Mouse (Mus musculus) retina, postnatal 7 days (tissue): ENCODE results near the gene Hmx3.
A peak's percentile ranks its signal among the peaks of the same experiment; 100 is the strongest.

Source experiments
- DNase-seq: peaks from one replicate; pipeline ENCODE4 v3.0.0-alpha.2; 2012; ENCODE audit warnings: low read depth, low spot score

The Hmx3 gene

DNA sequence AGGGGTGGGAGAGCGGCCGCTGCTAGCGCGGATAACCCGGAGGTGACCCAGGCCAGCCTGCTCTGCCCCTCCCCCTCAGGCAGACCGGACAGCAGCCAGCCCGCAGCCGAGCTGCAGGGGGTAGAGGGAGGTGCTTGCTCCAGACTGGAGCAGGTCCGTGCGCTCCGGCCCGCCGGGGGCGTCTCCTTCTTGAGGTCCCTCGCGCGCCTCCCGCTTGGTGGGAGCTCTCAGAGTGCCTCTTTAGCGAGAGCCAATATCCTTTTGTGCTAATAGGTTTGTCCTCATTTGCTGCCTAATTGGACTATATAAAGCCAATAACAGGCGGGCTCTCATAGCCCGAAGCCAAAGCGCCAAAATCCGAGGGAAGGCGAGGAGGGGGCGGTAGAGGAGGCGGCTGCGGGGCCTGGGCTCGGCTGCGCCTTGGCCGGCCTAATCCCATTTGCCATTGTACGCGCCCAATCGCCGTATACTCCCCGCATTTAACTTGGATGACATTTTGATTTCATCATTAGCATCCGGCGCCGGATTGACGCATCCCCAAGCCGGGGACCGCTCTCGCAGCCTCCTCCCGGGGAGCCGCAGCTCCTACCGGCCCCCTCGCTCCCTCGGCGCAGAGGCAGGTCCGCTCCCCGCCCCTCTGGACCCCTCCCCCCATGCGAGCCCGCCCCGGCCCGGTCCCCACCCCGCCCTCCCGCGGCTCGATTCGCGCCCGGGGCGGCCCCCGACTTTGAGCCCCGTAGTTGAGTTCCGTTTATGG is at the start of gene Hmx3:
TSS of gene Hmx3 (plus strand) at position 753 of the 757 bp plus-strand sequence.
- DNase-seq = no peak

DNA sequence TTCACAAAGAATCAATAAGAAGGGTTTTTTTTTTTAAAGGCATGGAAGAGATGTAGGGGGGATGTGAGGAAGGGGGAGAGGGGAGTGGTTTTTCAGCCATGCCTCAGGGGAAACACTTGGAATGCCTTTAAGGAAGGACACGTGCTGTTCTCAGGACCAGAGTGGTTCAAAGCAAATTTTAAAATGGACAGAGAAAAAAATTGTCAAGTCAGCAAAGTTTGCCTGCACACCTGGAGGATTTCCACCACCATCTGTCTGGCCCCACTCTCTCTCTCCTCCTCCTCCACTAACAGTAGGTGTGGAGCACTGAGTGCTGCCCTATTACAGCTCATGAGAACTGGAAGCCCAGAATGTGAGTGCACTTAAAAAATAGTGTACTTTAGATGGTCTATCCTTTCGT is 38.9 kb upstream of the Hmx3 start:
- DNase-seq = no peak

DNA sequence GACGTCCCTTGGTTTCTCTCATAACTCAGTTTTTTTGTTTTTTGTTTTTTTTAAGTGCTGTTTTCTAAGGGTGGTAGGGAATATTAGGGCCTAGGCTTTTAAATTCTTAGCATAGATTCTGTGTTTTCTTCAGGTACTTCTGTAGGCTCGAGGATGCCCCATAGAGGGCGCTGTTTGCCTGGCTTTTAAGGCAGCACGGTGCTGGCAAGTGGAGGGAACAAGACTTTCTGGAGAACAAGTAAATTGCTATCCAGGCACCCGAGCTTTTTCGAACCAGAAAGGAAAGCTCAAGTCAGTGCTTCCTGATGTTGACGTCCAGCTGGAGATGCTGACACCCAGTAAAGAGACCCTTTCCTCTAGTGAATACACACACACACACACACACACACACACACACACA is 2.7 kb upstream of the Hmx3 start:
- peak; percentile 61 for DNase-seq

DNA sequence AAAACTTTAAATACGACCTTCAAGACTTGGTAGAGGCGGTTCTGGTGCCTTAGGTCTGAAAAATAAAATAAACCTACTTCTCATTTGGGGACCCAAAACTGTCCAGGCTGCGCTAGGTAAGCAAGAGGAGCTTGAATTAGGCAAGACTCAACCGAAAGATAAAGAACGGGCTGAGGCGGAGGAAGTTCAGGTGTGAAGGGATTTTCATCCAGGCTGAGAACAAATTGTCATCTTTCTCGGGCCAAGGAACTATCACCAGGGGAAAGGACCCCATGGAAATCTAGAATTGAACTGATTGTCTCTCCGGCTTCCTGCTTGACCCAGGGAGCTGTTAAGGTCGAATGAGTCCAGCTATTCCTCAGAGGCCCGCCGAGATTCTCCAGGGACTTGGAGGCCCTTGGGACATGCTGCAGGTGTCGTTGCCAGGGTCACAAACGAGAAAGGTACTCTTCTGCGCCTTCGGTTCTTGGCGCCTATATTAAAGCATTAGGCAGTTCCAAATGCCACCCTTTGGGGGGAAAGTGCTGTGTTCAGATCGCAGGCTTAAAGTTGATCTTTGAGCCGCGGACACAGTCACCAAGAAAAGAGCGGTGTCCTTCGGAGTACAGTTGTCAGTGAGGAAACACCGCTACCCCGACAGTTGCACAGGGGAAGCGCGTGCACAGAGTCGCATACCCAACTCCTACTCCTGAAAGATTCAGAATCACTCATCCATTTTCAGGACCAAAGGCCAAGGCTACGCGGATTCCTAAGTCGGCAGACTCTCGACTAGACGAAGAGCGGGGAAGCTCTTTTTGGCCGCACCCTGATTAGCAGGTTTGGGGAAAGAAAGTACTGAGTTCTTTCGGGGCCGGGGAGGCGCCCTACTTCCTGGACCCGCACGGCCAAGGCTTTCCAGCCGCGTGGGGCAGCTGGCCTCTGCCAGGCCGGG is 1.2 kb upstream of the Hmx3 start:
- no peak for DNase-seq

DNA sequence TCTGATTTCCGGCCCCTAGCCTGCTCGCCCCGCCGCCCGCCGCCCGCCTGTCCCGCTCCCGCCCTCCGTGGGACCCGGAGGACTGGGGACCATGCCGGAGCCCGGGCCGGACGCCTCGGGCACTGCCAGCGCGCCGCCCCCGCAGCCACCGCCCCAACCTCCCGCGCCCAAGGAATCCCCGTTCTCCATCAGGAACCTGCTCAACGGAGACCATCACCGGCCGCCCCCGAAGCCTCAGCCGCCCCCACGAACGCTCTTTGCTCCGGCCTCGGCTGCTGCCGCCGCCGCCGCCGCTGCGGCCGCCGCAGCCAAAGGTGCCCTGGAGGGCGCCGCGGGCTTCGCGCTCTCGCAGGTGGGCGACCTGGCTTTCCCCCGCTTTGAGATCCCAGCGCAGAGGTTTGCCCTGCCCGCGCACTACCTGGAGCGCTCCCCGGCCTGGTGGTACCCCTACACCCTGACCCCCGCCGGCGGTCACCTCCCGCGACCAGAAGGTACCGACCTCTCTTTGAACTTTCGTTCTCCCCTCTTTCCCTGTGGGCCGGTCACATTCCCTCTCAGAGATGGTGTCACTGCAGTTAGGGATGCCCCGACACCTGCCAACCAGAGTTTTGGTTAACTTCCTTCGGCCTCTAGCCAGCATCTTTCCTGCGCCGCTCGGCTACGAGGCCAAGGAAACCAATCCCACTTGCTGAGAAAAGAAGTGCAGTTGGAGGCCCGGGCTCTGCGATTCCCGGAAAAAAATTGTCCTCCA is 380 bp downstream of the Hmx3 start:
- DNase-seq = no peak

DNA sequence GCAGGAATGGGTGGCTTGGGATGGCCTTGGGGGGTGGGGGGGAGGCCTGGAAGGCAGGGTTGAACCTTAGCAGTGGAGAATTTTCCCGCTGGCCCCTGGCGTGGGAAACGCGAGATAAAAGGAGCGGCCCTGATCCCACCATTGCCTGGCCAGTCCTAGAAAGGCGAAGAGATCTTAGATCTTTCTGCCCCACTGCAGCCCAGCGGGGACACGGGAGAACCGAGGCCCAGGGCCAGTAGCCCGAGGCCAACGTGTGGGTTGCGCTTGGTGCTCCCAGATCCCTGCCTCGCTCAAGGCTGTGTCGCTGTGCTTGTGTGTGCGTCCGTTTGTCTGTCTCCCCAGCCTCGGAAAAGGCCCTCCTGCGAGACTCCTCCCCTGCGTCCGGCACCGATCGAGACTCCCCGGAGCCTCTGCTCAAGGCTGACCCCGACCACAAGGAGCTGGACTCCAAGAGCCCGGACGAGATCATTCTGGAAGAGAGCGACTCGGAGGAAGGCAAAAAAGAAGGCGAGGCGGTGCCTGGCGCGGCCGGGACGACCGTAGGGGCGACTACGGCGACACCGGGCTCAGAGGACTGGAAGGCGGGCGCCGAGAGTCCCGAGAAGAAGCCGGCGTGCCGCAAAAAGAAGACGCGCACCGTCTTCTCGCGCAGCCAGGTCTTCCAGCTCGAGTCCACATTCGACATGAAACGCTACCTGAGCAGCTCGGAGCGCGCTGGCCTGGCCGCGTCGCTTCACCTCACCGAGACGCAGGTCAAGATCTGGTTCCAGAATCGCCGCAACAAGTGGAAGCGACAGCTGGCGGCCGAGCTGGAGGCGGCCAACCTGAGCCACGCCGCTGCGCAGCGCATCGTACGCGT is 1.2 kb downstream of the Hmx3 start:
- no peak for DNase-seq

DNA sequence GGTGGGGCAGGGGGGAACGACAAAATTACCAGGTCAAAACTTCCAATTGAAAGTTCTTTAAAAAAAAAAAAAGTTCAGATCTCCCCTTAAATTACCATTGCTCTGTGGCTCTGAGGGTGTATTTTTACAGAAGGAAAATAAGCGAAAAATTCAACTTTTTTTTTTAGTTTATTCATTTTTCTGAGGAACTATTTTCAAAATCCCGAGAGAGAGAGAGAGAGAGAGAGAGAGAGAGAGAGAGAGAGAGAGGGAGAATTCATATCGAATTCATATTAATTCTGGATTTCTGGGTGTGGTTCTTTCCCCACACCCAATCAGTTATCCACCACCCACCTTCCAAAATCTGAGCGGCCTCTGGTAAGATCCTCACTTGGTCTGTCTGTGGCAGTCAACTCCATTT is 2.2 kb downstream of the Hmx3 start:
- no peak for DNase-seq

DNA sequence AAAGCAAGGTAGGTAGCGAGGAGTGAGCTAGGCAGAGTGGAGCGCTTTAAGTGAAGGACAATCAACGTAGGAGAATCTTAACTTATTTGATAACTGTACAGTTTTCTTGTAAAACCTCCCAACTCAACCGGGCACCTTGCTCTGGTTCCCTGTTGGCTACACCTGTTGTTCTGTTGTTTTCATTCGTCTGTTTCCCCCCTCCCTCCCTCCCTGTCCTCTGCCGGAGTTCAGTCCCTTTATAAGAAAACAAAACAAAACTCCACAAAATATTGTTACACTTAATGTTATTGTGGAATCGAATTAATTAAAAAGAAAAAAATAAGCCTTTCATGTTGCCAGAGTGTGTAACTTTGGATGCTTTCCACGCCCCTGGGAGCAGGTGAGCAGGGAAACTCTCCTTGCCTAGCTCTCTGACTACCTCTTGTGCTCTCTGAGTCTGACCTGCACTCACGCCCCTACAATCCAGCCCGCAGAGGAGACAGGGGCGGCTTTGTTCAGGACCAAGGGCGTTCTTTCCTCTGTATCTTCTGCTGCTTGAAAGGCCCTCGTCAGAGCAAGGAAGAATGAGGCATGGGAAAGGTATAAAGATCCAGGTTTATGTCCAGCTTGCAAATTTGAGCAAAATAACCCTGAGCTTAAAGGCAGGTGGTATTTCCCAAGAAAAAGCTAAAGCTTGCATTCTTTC is 3.2 kb downstream of the Hmx3 start:
- DNase-seq = no peak

DNA sequence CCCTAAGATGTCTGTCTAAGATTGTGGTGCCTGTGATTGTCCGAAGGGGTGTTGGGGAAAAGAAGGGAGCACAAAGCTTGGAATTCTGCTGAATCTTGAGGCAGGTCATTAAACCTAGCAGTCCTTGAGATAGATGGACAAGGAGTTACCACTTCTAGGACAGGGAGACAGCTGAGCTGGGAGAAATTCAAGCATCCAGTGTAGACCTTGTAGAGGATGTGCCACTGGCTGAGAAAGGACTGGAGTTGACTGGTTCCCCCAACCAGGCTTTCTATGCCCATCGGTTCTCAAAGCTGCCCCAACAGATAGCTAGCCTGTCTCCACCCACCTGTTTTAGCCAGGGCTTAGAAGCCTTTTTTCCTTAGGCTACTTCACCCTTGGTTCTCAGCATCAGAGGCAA is 3.8 kb downstream of the Hmx3 start:
- DNase-seq = no peak

DNA sequence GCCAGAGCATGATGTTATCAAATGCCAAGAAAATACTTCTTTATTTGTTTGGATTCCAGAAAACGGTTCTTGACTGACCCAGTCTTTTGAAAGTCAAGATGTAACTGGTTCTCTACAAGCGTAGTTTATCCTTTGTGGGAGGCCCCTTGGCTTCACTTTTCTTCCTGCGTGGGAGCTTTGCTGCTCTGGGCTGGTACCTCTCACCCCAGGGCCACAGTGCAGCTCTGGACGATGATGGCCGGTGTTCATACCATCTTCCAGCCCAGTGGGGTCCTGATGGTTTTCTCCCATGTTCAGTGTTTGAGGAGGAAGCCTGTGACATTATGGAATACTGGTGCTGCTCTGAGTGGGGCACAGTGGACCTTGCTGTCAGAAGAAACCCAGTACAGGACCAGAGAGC is 4.8 kb downstream of the Hmx3 start:
- DNase-seq = no peak

DNA sequence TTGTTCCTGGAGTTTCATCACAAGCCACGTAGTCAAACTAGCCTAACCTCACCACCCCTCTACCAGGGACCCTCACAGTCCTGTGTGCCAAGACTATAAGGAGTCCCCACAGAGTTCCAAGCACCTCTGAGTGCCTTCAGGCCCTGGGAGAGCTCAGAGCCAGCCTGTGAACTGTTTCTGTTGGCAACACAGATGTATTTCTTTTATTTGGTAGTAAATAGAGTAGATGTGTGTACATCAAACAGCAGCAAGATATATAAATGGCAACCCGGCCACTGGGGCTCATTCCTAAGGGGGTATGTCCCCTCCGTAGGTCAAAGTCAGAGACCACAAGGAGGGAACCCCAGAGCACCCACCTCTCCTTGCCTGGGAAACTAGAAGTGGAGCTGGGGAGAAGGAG is 5.8 kb downstream of the Hmx3 start, which contains the start of gene Hmx2:
TSS of gene Hmx2 (plus strand) at position 301 of the 400 bp plus-strand sequence.
- DNase-seq = no peak

DNA sequence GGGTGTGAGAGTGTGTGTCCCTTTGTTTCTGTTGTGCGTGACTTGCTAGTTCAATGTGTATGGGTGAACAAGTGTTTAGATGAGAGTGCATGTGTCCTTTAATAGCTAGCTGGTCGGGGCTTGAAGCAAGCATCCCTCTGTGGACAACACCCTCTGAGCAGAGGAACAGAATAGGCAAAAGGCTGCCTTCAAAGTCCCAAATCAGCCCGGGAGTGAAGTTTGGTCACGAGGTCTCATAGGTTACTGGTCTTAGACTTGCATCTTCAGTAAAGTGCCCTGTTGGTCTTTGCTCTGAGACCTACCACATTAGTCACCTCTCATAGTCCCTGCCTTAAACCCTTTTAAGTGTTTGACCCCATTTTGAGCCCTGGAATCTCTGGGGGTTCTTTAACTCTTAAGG is 8.8 kb downstream of the Hmx3 start:
- no peak for DNase-seq

DNA sequence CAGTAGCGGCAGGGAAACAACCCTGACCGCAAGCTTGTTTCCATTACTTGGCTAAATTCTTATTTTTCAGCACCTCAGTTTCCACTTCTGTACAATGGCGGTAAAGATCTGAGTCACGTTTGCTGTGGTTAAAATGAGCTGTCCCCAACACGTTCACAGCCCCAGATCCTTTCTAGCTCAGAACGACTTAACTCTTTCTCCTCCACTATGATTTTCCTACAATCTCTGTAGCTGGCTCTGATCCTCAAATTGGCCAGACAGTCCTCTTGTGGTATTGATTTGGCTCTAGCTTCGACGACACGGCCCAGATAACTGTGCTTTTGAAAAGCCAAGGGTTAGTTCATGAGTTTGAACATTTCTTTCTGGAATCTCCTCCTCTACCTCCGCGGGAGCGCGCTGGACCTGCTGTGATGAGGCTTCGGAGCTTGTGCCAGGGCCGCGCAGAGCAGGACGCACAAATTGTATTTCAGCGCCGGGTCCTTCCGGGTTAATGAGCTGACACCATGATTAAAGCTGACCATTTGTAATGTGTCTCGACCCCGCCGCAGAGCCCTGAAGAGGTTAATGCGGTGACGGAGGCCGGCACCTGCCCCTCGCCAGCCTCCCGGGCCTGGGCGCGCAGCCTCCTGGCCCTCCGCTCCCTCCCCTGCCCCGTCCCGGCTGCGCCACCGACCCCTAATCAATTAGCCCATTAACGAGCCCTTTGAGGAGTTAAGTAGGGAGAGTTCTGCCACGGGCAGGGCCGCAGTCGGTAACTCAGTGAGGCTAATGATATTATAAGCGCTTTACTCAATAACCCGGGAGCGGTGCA is 9.5 kb downstream of the Hmx3 start:
- DNase-seq = no peak

DNA sequence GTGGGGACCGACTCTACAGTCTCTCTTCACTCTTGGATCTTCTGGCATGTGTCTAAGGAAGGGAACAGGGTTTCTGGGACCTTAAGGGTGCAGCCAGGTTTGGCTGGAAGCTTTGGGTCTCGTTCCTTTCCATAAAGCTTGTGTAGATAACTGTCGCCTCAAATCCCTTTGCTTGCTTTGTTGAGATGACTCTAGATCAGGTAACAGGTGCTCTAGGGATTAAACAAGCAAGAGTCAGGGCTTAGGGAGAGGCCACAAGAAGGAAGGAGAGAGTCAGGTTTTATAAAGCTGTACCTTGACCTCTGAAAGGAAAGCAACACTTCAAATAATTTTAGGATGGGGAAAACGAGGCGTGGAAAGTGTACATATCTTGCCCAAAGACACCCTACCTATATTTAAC is 10.1 kb downstream of the Hmx3 start:
- DNase-seq = no peak

DNA sequence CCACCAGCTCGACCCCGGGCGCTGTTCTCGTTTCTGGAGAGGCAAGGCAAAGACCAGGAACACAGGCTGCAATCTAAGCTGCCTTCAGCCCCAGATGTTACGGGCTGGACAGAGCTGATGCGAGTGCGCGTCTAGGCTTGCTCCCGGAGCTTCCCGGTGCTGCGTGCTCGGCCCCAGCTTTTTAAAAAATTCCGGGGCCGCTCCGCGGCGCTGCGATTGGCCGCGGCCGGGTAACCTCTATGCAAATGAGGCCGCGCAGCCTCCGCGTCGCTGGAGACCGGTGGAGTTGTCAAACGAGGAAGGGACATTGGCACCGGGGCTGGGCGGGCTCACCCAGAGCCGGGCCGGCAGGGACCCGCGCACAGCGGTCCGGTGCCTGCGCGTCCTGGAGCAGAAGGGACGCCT is 11.1 kb downstream of the Hmx3 start:
- DNase-seq = no peak

DNA sequence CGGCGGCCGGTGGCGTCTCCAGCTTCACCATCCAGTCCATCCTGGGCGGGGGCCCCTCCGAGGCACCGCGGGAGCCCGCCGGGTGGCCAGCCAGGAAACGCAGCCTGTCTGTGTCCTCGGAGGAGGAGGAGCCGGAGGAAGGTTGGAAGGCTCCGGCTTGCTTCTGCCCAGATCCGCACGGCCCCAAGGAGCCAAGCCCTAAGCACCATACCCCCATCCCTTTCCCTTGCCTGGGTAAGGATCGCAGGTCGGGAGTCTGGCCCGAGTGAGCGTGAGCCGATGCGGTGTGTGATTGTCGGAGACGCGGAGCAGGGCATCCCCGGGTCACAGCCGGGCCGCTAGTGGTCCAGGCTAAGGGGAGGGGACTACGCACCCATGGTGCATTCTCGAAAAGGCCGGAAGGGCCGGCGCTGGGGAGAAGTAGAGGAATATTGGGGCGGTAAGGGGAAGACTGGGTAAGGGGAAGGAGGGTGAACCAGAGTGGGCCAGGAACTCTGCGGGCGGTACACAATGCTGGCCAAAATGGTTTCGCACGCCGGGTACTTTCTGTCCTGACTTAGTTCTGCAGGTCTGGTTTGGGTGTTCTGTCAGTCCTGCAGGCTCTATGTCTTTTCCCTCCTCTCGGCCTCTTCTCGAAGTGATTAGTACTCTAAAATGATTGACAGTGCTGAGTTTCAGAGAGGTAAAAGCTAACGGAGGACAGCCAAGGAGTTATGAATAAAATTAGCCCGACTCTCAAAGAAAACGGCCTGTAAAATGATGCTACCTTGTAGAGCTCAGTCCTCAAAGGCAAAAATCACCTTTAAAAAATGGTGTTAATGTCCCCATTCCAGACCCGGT is 11.9 kb downstream of the Hmx3 start:
- DNase-seq = no peak

DNA sequence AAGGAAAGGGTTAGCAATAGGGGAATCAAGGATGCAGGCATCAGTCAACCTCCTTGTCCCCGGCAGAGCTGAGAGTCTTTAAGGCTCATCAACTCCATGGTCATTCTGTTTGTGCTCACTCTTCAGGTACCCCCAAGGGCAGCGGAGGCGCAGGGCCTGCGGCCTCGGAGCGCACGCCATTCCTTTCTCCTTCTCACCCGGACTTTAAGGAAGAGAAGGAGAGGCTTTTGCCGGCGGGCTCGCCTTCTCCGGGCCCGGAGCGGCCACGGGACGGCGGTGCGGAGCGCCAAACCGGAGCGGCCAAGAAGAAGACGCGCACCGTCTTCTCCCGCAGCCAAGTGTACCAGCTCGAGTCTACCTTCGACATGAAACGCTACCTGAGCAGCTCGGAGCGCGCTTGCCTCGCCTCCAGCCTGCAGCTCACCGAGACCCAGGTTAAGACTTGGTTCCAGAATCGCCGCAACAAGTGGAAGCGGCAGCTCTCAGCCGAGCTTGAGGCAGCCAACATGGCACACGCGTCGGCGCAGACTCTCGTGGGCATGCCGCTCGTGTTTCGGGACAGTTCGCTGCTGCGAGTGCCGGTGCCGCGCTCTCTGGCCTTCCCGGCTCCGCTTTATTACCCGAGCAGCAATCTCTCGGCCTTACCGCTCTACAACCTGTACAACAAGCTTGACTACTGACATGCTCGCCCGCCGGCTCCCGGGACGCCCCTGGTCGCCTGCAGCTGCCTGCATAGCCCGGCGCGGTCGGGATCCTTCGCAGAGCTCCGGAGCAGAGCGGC is 12.8 kb downstream of the Hmx3 start:
- no peak for DNase-seq

DNA sequence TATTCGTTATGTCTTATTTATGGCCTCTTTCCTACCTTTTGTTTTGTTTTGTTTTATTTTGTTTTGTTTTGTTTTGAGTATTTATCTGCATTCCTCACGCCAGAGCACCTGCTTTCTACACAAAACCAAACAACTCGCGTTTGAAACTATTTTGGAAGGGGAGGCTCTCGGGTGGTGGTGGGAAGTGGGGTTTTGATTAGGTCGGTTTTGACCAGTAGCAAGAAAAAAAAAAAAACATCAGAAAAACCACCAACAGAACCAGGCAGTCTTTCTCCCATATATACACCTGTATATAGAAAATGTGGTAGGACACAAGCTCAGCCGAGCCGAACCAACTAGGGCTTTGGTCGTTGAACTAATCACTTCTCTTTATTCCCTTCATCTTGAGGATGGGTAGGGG is 13.4 kb downstream of the Hmx3 start:
- DNase-seq = no peak
